Mouse (Mus musculus) MEL (cell line): ENCODE results near the gene Trim16. TPM values are rescaled to one million over a fixed set of nuclear protein-coding genes. Genes with fewer than 3 reads are reported as not detected.
A peak's percentile ranks its signal among the peaks of the same experiment; 100 is the strongest.

Source experiments
- DNase-seq: peaks from one replicate; pipeline ENCODE4 v3.0.0; 2011; ENCODE audit warnings: low read depth, low spot score
- H3K27ac ChIP-seq: 2 replicates; pipeline ENCODE4 v1.5.1; 2012; ENCODE audit warnings: low read depth, mild to moderate bottlenecking, control low read depth, low read length, moderate library complexity; ENCODE audit not compliant: control insufficient read depth
- H3K27me3 ChIP-seq, 2 experiments: fragments of 150-350 bp in 1 of 2; sonication (generic) in 1 of 2; 2 replicates each; pipeline ENCODE4 v1.6.1; 2012; ENCODE audit warnings: low read length in 2 of 2, mild to moderate bottlenecking in 2 of 2, improper control_type of control experiment in 1 of 2, moderate library complexity in 1 of 2; ENCODE audit not compliant: insufficient read depth in 2 of 2, control insufficient read depth in 1 of 2
- H3K36me3 ChIP-seq, 2 experiments: 2 replicates each; pipeline ENCODE4 v1.6.1; 2012 to 2014; ENCODE audit warnings: low read length in 2 of 2, improper control_type of control experiment in 1 of 2, inconsistent platforms in 1 of 2, mild to moderate bottlenecking in 1 of 2; ENCODE audit not compliant: insufficient read depth in 2 of 2, control insufficient read depth in 1 of 2
- H3K4me1 ChIP-seq, 2 experiments: fragments of 150-350 bp in 1 of 2; sonication (generic) in 1 of 2; 2 replicates each; pipeline ENCODE4 v1.6.1; 2012; ENCODE audit warnings: low read length in 2 of 2, improper control_type of control experiment in 1 of 2, mild to moderate bottlenecking in 1 of 2; ENCODE audit not compliant: insufficient read depth in 2 of 2, control insufficient read depth in 1 of 2
- H3K4me3 ChIP-seq, 2 experiments: fragments of 150-350 bp in 1 of 2; sonication (generic) in 1 of 2; 2 replicates each; pipeline ENCODE4 v1.5.1; 2012; ENCODE audit warnings: low read depth in 2 of 2, low read length in 2 of 2, mild to moderate bottlenecking in 2 of 2, moderate library complexity in 2 of 2, control low read depth in 1 of 2, improper control_type of control experiment in 1 of 2; ENCODE audit not compliant: control insufficient read depth in 1 of 2, insufficient read depth in 1 of 2
- H3K79me2 ChIP-seq: 2 replicates; pipeline ENCODE4 v1.6.1; 2012; ENCODE audit warnings: mild to moderate bottlenecking, low read length, moderate library complexity; ENCODE audit not compliant: control insufficient read depth, poor library complexity, insufficient read depth
- H3K9ac ChIP-seq: 2 replicates; pipeline ENCODE4 v1.6.1; 2012; ENCODE audit warnings: low read depth, mild to moderate bottlenecking, control low read depth, low read length, moderate library complexity; ENCODE audit not compliant: control insufficient read depth, poor library complexity, severe bottlenecking
- H3K9me3 ChIP-seq: fragments of 150-350 bp; sonication (generic); replicated peaks from 2 replicates; pipeline ENCODE4 v1.6.1; 2012; ENCODE audit warnings: mild to moderate bottlenecking, low read length, improper control_type of control experiment, moderate library complexity; ENCODE audit not compliant: insufficient read depth
- CHD1 ChIP-seq: IDR thresholded peaks from 2 replicates; pipeline ENCODE4 v1.6.1; 2012; ENCODE audit warnings: low read depth, mild to moderate bottlenecking, inconsistent platforms, low read length, improper control_type of control experiment
- CHD2 ChIP-seq: IDR thresholded peaks from 2 replicates; pipeline ENCODE4 v1.6.1; 2011; ENCODE audit warnings: low read length, improper control_type of control experiment
- CTCF ChIP-seq, 3 experiments: IDR thresholded peaks in 2 of 3; conservative IDR thresholded peaks in 1 of 3; 2 replicates each; pipeline ENCODE4 v1.5.1; 2011 to 2012; ENCODE audit warnings: low read length in 3 of 3, low read depth in 2 of 3, mild to moderate bottlenecking in 2 of 3, improper control_type of control experiment in 1 of 3, inconsistent platforms in 1 of 3, mixed read lengths in 1 of 3, moderate library complexity in 1 of 3; ENCODE audit not compliant: control insufficient read depth in 1 of 3, insufficient read depth in 1 of 3, poor library complexity in 1 of 3, severe bottlenecking in 1 of 3
- E2F4 ChIP-seq: IDR thresholded peaks from 2 replicates; pipeline ENCODE4 v1.6.1; 2011; ENCODE audit warnings: low read depth, low read length, improper control_type of control experiment, borderline replicate concordance
- ELF1 ChIP-seq: IDR thresholded peaks from 2 replicates; pipeline ENCODE4 v1.6.1; 2014; ENCODE audit warnings: low read depth, mild to moderate bottlenecking, inconsistent platforms, low read length, improper control_type of control experiment, moderate library complexity
- EP300 ChIP-seq, 2 experiments: IDR thresholded peaks; 2 replicates each; pipeline ENCODE4 v1.6.1; 2011; ENCODE audit warnings: improper control_type of control experiment in 2 of 2, low read length in 2 of 2, low read depth in 1 of 2, mild to moderate bottlenecking in 1 of 2
- ETS1 ChIP-seq: IDR thresholded peaks from 2 replicates; pipeline ENCODE4 v1.6.1; 2012; ENCODE audit warnings: low read depth, mild to moderate bottlenecking, inconsistent platforms, low read length, improper control_type of control experiment, moderate library complexity
- GABPA ChIP-seq: IDR thresholded peaks from 2 replicates; pipeline ENCODE4 v1.6.1; 2012; ENCODE audit warnings: low read depth, mild to moderate bottlenecking, inconsistent platforms, low read length, improper control_type of control experiment, moderate library complexity
- HCFC1 ChIP-seq: IDR thresholded peaks from 2 replicates; pipeline ENCODE4 v1.6.1; 2012; ENCODE audit warnings: low read depth, mild to moderate bottlenecking, inconsistent platforms, low read length, improper control_type of control experiment, moderate library complexity
- MAX ChIP-seq: IDR thresholded peaks from 2 replicates; pipeline ENCODE4 v1.6.1; 2011; ENCODE audit warnings: low read length, improper control_type of control experiment
- MEF2A ChIP-seq: IDR thresholded peaks from 2 replicates; pipeline ENCODE4 v1.6.1; 2014; ENCODE audit warnings: low read depth, mild to moderate bottlenecking, inconsistent platforms, low read length, improper control_type of control experiment; ENCODE audit not compliant: poor library complexity, insufficient replicate concordance, severe bottlenecking; ENCODE audit errors: extremely low read depth
- MYB ChIP-seq: IDR thresholded peaks from 2 replicates; pipeline ENCODE4 v1.6.1; 2011; ENCODE audit warnings: mild to moderate bottlenecking, low read depth, low read length, improper control_type of control experiment
- NELFE ChIP-seq: IDR thresholded peaks from 2 replicates; pipeline ENCODE4 v1.6.1; 2011; ENCODE audit warnings: low read depth, low read length, improper control_type of control experiment
- POLR2A ChIP-seq, 2 experiments: IDR thresholded peaks; 2 replicates each; pipeline ENCODE4 v1.6.1; 2011 to 2012; ENCODE audit warnings: low read length in 2 of 2, mild to moderate bottlenecking in 2 of 2, control low read depth in 1 of 2, improper control_type of control experiment in 1 of 2, low read depth in 1 of 2, moderate library complexity in 1 of 2; ENCODE audit not compliant: control insufficient read depth in 1 of 2, insufficient read depth in 1 of 2, poor library complexity in 1 of 2
- POLR2AphosphoS2 ChIP-seq: IDR thresholded peaks from 2 replicates; pipeline ENCODE4 v1.6.1; 2011; ENCODE audit warnings: low read length, improper control_type of control experiment
- POLR2AphosphoS5 ChIP-seq: IDR thresholded peaks from 2 replicates; pipeline ENCODE4 v1.6.1; 2012; ENCODE audit warnings: low read depth, borderline replicate concordance, mild to moderate bottlenecking, inconsistent platforms, low read length, moderate library complexity, mixed read lengths
- RAD21 ChIP-seq: IDR thresholded peaks from 2 replicates; pipeline ENCODE4 v1.6.1; 2011; ENCODE audit warnings: mild to moderate bottlenecking, low read depth, low read length, improper control_type of control experiment
- RCOR1 ChIP-seq: IDR thresholded peaks from 2 replicates; pipeline ENCODE4 v1.6.1; 2012; ENCODE audit warnings: low read depth, mild to moderate bottlenecking, inconsistent platforms, low read length, improper control_type of control experiment
- SIN3A ChIP-seq: IDR thresholded peaks from 2 replicates; pipeline ENCODE4 v1.6.1; 2012; ENCODE audit warnings: low read length, improper control_type of control experiment, inconsistent platforms
- SMC3 ChIP-seq: IDR thresholded peaks from 2 replicates; pipeline ENCODE4 v1.6.1; 2011; ENCODE audit warnings: low read depth, low read length, improper control_type of control experiment
- TAL1 ChIP-seq: IDR thresholded peaks from 2 replicates; pipeline ENCODE4 v1.6.1; 2012; ENCODE audit warnings: mild to moderate bottlenecking, inconsistent platforms, low read length, moderate library complexity, mixed read lengths
- TCF12 ChIP-seq: IDR thresholded peaks from 2 replicates; pipeline ENCODE4 v1.6.1; 2014; ENCODE audit warnings: low read depth, mild to moderate bottlenecking, inconsistent platforms, low read length, improper control_type of control experiment, moderate library complexity
- ZC3H11A ChIP-seq: IDR thresholded peaks from 2 replicates; pipeline ENCODE4 v1.6.1; 2012; ENCODE audit warnings: low read depth, mild to moderate bottlenecking, inconsistent platforms, low read length, improper control_type of control experiment
- ZNF384 ChIP-seq: IDR thresholded peaks from 2 replicates; pipeline ENCODE4 v1.6.1; 2012; ENCODE audit warnings: low read depth, mild to moderate bottlenecking, inconsistent platforms, low read length, improper control_type of control experiment
- polyA plus RNA-seq, 2 experiments: library from polyadenylated mRNA; stranded (reverse) in 1 of 2; unstranded in 1 of 2; fragments of >175 nt in 1 of 2; fragments of >200 nt in 1 of 2; gene quantifications; 2 replicates each; pipeline versions ENCODE4 v1.2.1 to v1.2.4; 2012; ENCODE audit warnings: low replicate concordance in 2 of 2, low read depth in 1 of 2; ENCODE audit not compliant: insufficient read length in 2 of 2, insufficient read depth in 1 of 2, missing spikeins in 1 of 2
- total RNA-seq: library from RNA; depleted of rRNA; stranded (reverse); fragments of 300-350 nt; gene quantifications from 2 replicates; pipeline ENCODE4 v1.2.3, GENCODE M21; 2012

The Trim16 gene
- total and polyA plus RNA-seq, 3 experiments: 3.1 to 5.5 TPM; not detected in 1

DNA sequence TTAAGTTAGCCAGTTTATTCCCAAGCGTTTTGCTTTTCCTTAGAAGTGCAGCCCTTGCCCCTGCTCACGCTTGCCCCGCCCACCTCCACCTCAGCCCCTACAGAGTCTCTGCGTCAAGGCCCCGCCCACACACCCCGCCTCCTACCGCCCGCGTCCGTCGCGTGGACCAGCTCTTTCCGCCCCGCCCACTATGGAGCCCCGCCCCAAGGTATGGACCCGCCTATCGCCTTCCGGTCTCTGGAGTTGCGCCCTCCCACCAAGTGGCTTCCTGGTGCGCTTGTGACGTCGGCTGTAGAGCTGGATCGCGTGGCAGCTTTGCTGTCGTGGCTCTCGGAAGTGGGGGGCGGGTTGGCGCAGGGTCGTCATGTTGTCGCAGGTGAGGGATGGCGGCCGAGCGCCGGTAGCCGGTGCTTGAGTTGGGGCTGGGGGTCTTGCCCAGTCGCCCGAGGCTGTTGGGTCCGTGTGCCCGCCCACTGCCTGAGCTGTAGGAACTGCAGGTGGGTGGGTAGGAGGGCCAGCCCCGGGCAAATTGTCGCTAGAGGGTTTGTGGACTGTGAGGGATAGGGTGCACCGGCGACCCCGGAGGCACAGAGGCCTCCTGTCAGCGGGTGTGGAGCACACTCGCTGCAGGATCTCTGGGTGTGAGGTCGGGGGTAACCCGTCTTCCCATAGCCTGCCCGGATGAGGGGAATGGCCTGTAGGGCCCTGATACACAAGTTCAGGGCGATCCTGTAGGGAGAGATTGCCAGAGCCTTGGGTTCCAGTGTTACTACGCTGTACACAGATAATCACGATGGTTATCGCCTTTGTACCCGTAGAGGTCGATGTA, 59.4 kb downstream of the Trim16 start, which contains the start of gene Tvp23b (continued):
- TF ChIP-seq TCF12: peak; percentile 58; the same call in 1 of the 2 replicates
- TF ChIP-seq EP300 (IDR thresholded peaks at IDR 0.05; ENCODE audit: low read depth in 1 of 2, low read length in 2 of 2): peak in 1 of 2 experiments; percentile 24; a peak in 1 of 4 replicates
- no peak for TF ChIP-seq CHD2
- 0 out of 2 replicates have a peak, but pooled peaks have one; percentile 34 for TF ChIP-seq GABPA
- no peak for TF ChIP-seq ZC3H11A
- no peak for TF ChIP-seq RAD21
- no peak for TF ChIP-seq CHD1
- peak; percentile 75 for TF ChIP-seq ETS1
- no peak for TF ChIP-seq MYB
- TF ChIP-seq SIN3A: peak; percentile 88; the same call in 1 of the 2 replicates
- TF ChIP-seq, all 39 proteins: peak for 21

GRCm38 (mm10) chr11:62883407-62883806, 63.4 kb downstream of the Trim16 start:
- H3K36me3 ChIP-seq: peaks cover 0 to 9% of the 10 kb centered on the region in 2 experiments

GRCm38 (mm10) chr11:62885323-62885722, 65.3 kb downstream of the Trim16 start:
- Histone ChIP-seq H3K9ac (no peak overlapping the region), H3K36me3 (peaks cover 3 to 7% of the 10 kb centered on the region in 2 experiments), H3K4me3 (no peak overlapping the region), H3K27me3 (no peaks in the 10 kb centered on the region), H3K9me3 (no peaks in the 10 kb centered on the region), H3K79me2 (peaks cover 2% of the 10 kb centered on the region; the same call in 1 of the 2 replicates), H3K27ac (no peak overlapping the region), H3K4me1 (no peaks in the 10 kb centered on the region; a peak in 1 of 4 replicates)
- no peak for DNase-seq
- no peak for TF ChIP-seq E2F4
- TF ChIP-seq NELFE: no peak
- no peak for TF ChIP-seq TAL1
- no peak for TF ChIP-seq RAD21
- no peak for TF ChIP-seq ETS1
- no peak for TF ChIP-seq POLR2A (IDR thresholded peaks at IDR 0.05; ENCODE audit: control insufficient read depth in 1 of 2, insufficient read depth in 1 of 2, low read depth in 1 of 2, low read length in 2 of 2, poor library complexity in 1 of 2)
- TF ChIP-seq MAX: no peak
- TF ChIP-seq GABPA: no peak
- TF ChIP-seq SMC3: no peak
- TF ChIP-seq HCFC1: no peak
- no peak for TF ChIP-seq ELF1
- no peak for TF ChIP-seq POLR2AphosphoS5
- TF ChIP-seq CHD2: no peak
- TF ChIP-seq RCOR1: no peak

More at GRCm38 (mm10) chr11:62883407-62883806, 63.4 kb downstream of the Trim16 start:
- no peaks in the 10 kb centered on the region for H3K9me3 ChIP-seq
- no peak overlapping the region for H3K9ac ChIP-seq
- no peak for DNase-seq
- no peak overlapping the region for H3K27ac ChIP-seq
- TF ChIP-seq TAL1 (no peak), HCFC1 (no peak), TCF12 (no peak), RAD21 (no peak), POLR2AphosphoS5 (no peak), MEF2A (no peak), POLR2AphosphoS2 (no peak), ELF1 (no peak), CTCF (IDR thresholded peaks at IDR 0.05 in 2 of 3, conservative IDR thresholded peaks at IDR 0.05 in 1 of 3; ENCODE audit: control insufficient read depth in 1 of 3, insufficient read depth in 1 of 3, low read depth in 2 of 3, low read length in 3 of 3, poor library complexity in 1 of 3, severe bottlenecking in 1 of 3) (no peak), ZNF384 (no peak)
- peaks cover 0 to 3% of the 10 kb centered on the region in 2 experiments; a peak in 2 of 4 replicates for H3K4me1 ChIP-seq
- no peaks in the 10 kb centered on the region for H3K27me3 ChIP-seq
- H3K79me2 ChIP-seq: peaks cover 6% of the 10 kb centered on the region
- H3K4me3 ChIP-seq: no peak overlapping the region
